Mouse (Mus musculus): ENCODE results near the gene Hoxb7.

- TF ChIP-seq EP300 (IDR thresholded peaks at IDR 0.05; ENCODE audit: low read depth) (no peak), CTCF (IDR thresholded peaks at IDR 0.05; ENCODE audit: low read depth) (no peak)
Measured at GRCm38 (mm10) chr11:96322738-96323137, 36.3 kb downstream of the Hoxb7 start.
